Mouse (Mus musculus) hindbrain, embryonic 16.5 days (tissue): ENCODE results near the gene Arg2. TPM values are rescaled to one million over a fixed set of nuclear protein-coding genes. Genes with fewer than 3 reads are reported as not detected.

Experiments used
- ATAC-seq: fragments of 200-750 bp; cut with Nextera tagmentation; 2 replicates; pipeline ENCODE4 v1.8.0; 2017; ENCODE audit warnings: moderate TSS enrichment, moderate library complexity
- H3K27ac ChIP-seq: fragments of 300-500 bp; sonication (generic); 2 replicates; pipeline ENCODE4 v1.5.1; 2014; ENCODE audit warnings: low read depth, mild to moderate bottlenecking, control low read depth, low read length, moderate library complexity
- H3K27me3 ChIP-seq: fragments of 300-500 bp; sonication (generic); replicated peaks from 2 replicates; pipeline ENCODE4 v1.6.1; 2014; ENCODE audit warnings: low read length; ENCODE audit not compliant: control insufficient read depth, insufficient read depth
- H3K36me3 ChIP-seq: fragments of 300-500 bp; sonication (generic); 2 replicates; pipeline ENCODE4 v1.6.1; 2014; ENCODE audit warnings: mild to moderate bottlenecking, low read length, moderate library complexity, mixed read lengths; ENCODE audit not compliant: control insufficient read depth, insufficient read depth
- H3K4me1 ChIP-seq: fragments of 300-500 bp; sonication (generic); 2 replicates; pipeline ENCODE4 v1.6.1; 2014; ENCODE audit warnings: low read depth, low read length; ENCODE audit not compliant: control insufficient read depth, insufficient read depth
- H3K4me2 ChIP-seq: fragments of 300-500 bp; sonication (generic); 2 replicates; pipeline ENCODE4 v1.6.1; 2014; ENCODE audit warnings: mild to moderate bottlenecking, low read length, control low read depth, moderate library complexity
- H3K4me3 ChIP-seq: fragments of 300-500 bp; sonication (generic); 2 replicates; pipeline ENCODE4 v1.5.1; 2014; ENCODE audit warnings: mild to moderate bottlenecking, low read length, control low read depth, moderate library complexity
- H3K9ac ChIP-seq: fragments of 300-500 bp; sonication (generic); 2 replicates; pipeline ENCODE4 v1.6.1; 2014; ENCODE audit warnings: low read depth, mild to moderate bottlenecking, control low read depth, low read length, moderate library complexity
- H3K9me3 ChIP-seq: fragments of 300-500 bp; sonication (generic); 2 replicates; pipeline ENCODE4 v1.6.1; 2014; ENCODE audit warnings: mild to moderate bottlenecking, low read length, moderate library complexity; ENCODE audit not compliant: control insufficient read depth
- WGBS: fragments of 180-500 bp; shearing (Covaris S2); extraction: QIAGEN DNeasy Blood & Tissue Kit; methylation state at CpG from one replicate; pipeline ENCODE4 v1.1.7; 2014; 5-methylcytosine and 5-hydroxymethylcytosine counted together
- polyA plus RNA-seq: library from polyadenylated mRNA; unstranded; fragments of >200 nt; fragmentation: Nextera tagmentation; extraction: Ambion mirVana; gene quantifications from 2 replicates; pipeline ENCODE4 v1.2.1, GENCODE M21; 2015

The Arg2 gene
- polyA plus RNA-seq, 1 experiment from 2014 or later = 27.9 TPM

DNA sequence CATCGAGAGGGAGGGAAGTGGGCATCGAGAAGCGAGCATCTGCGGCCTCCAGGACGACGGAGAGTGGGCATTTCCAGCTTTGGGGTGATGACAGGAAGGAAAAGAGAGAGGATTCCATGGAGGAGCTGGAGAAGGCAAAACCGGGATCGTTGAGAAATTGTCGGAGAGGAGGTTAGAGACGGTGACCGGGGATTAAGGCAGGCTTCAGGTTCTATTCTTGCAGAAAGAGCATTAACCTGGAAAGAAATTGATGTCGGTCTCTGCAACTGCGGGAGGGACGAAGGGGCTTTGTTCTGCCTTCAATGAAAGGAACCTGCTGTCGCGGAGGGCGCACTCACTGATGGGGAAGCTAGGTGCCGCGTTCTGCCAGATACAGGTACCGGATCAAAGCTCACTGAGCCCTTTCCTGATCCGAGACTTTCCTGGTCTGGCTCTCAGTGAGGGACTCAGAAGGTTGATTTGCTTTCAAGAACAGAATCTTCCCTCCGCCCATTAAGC, 650 bp downstream of the Arg2 start:
- ATAC-seq = peak; percentile 45
- no peak overlapping the region for H3K27ac ChIP-seq
- under 1% methylated on average over 22 of the region's 22 CpGs for WGBS

DNA sequence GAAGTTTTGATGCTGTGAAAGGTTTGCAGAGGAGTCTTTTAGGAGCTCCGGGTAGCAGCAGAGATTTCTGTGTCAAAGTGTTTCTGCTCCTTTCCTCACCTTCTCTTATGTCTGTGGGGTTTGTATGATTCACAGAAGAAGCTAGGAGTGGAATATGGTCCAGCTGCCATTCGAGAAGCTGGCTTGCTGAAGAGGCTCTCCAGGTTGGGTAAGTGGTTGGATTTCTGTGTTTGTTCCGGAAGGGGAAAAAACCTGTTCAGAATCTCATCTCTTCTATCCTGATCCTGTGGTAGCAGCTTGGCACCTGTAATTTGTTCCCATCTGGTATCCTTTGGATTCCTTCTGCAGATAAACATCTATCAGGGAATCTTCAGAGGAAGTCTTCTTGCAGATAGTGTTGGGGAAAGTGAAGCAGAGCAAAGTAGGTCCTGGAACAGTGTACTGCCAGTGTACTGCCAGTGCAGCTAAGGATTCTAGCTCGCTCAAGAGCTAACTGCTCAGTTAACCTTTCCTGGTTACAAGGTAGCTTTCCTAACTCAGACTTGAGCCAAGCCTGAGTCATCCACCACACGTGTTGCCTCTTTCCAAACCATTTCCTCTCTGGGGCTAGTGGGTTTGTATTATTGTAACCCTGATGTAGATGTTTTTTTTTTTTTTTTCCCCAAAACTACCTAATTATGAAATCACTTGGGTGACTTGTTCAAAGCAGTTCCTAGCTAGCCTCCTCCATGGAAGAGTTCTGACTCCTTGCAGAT, 1.3 kb downstream of the Arg2 start:
- peak overlapping the region; percentile 87 for H3K4me2 ChIP-seq
- no peaks in the 10 kb centered on the region for H3K36me3 ChIP-seq
- peak overlapping the region; percentile 62 for H3K4me3 ChIP-seq
- 27% methylated on average over 5 of the region's 5 CpGs for WGBS
- no peak overlapping the region for H3K27ac ChIP-seq
- no peaks in the 10 kb centered on the region for H3K27me3 ChIP-seq
- H3K9me3 ChIP-seq = no peaks in the 10 kb centered on the region
- H3K4me1 ChIP-seq = peaks cover 9% of the 10 kb centered on the region
- ATAC-seq = no peak
- H3K9ac ChIP-seq = peak overlapping the region; percentile 66

More for the DNA sequence above, 650 bp downstream of the Arg2 start:
- H3K9me3 ChIP-seq = no peaks in the 10 kb centered on the region
- H3K36me3 ChIP-seq = no peaks in the 10 kb centered on the region
- peak overlapping the region; percentile 87 for H3K4me2 ChIP-seq
- H3K9ac ChIP-seq = peak overlapping the region; percentile 66
- H3K4me3 ChIP-seq = peak overlapping the region; percentile 62
- peaks cover 9% of the 10 kb centered on the region for H3K4me1 ChIP-seq
- H3K27me3 ChIP-seq = no peaks in the 10 kb centered on the region

DNA sequence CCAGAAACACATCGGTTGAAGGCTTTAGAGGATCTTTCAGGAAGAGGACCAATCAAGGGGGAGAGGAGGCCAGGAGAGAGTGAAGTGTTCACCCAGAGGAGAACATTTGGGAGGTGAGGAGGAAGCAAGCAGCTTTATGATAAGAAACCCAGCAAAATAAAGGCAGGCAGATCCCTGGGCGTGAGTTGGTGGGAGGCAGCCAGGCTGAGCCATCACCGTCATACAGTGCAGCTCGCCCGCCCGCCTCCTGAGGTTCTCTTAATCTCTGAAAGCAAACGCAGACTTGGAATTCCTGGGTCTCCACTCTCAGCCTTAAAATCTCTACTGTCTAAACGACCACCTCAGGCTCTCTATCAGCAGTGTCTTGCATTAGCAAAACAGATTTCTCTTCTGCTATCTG, 4.1 kb downstream of the Arg2 start:
- H3K4me2 ChIP-seq = no peak overlapping the region
- H3K4me1 ChIP-seq = peaks cover 9% of the 10 kb centered on the region
- H3K36me3 ChIP-seq = no peaks in the 10 kb centered on the region
- no peak for ATAC-seq
- H3K9ac ChIP-seq = no peak overlapping the region
- H3K4me3 ChIP-seq = no peak overlapping the region
- H3K9me3 ChIP-seq = no peaks in the 10 kb centered on the region
- 44% methylated on average over 8 of the region's 8 CpGs for WGBS
- no peaks in the 10 kb centered on the region for H3K27me3 ChIP-seq
- no peak overlapping the region for H3K27ac ChIP-seq

DNA sequence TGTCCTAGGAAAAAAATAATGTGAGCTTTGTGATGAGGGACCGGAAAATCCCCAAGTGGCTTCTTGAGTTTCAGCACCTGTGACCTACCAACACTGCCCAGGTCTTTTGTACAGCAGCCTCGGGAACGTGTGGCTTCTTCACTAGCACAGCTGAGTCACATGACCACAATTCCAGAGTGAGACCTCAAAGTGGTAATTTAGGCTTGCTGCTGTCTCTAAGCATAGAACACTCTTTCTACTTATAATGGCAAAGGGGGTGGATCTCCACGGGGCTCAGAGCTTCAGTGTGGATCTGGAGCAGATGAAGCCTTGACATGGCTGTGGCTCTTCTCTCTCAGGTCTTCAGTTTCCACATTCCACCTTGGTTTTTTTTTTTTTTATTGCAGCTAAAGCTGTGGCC, 4.5 kb downstream of the Arg2 start:
- H3K36me3 ChIP-seq = no peaks in the 10 kb centered on the region
- no peaks in the 10 kb centered on the region for H3K27me3 ChIP-seq
- 40% methylated on average over 4 of the region's 4 CpGs for WGBS
- H3K27ac ChIP-seq = no peak overlapping the region
- H3K9me3 ChIP-seq = no peaks in the 10 kb centered on the region
- H3K4me1 ChIP-seq = peaks cover 9% of the 10 kb centered on the region
- no peak for ATAC-seq
- no peak overlapping the region for H3K4me2 ChIP-seq
- no peak overlapping the region for H3K9ac ChIP-seq
- no peak overlapping the region for H3K4me3 ChIP-seq

DNA sequence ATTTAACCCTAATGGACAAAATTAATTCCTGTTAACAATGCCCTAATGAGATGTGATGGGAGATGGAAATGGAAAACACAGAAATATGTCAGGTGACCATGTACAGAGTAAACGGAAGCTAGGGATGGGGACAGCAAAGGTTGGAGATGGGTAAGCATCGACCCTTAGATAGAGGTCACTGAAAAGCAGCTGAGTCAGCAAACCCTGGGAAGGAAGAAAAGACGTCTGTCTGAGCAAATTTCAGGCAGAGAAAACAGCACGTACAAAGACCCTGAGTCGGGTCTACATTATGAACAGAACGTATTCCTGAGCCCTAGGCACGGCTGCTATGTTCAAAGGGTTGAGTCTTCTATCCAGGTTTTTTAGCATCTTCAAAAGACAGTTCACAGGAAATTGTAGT, 6.4 kb downstream of the Arg2 start:
- no peak overlapping the region for H3K9ac ChIP-seq
- no peak overlapping the region for H3K4me3 ChIP-seq
- H3K27ac ChIP-seq = no peak overlapping the region
- no peak for ATAC-seq
- peaks cover 4% of the 10 kb centered on the region; the same call in 1 of the 2 replicates for H3K4me1 ChIP-seq
- H3K4me2 ChIP-seq = no peak overlapping the region
- WGBS = 77% methylated on average over 7 of the region's 7 CpGs
- no peaks in the 10 kb centered on the region for H3K27me3 ChIP-seq
- no peaks in the 10 kb centered on the region for H3K9me3 ChIP-seq
- H3K36me3 ChIP-seq = no peaks in the 10 kb centered on the region

DNA sequence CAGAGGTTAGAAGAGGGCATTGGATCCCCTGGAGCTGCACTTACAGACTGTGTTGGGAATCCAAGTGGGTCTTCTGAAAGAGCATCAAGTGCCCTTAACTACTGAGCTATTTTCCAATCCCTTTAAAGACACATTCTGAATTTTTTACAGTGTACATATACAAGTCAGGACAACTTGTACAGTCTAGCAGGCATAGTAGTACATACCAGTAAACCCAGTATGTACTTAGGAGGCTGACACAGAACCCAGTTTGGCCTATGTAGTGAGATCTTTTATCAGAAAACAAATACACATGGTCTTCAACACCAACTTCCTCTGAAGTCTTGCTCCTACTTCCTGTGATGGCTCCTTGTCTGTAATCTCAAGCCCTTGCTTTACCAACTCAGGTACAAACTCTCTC, 8.4 kb downstream of the Arg2 start:
- H3K4me3 ChIP-seq = no peak overlapping the region
- no peaks in the 10 kb centered on the region for H3K4me1 ChIP-seq
- H3K9ac ChIP-seq = no peak overlapping the region
- no peaks in the 10 kb centered on the region for H3K27me3 ChIP-seq
- no peak overlapping the region for H3K27ac ChIP-seq
- H3K4me2 ChIP-seq = no peak overlapping the region
- H3K36me3 ChIP-seq = no peaks in the 10 kb centered on the region
- ATAC-seq = no peak
- no peaks in the 10 kb centered on the region for H3K9me3 ChIP-seq

DNA sequence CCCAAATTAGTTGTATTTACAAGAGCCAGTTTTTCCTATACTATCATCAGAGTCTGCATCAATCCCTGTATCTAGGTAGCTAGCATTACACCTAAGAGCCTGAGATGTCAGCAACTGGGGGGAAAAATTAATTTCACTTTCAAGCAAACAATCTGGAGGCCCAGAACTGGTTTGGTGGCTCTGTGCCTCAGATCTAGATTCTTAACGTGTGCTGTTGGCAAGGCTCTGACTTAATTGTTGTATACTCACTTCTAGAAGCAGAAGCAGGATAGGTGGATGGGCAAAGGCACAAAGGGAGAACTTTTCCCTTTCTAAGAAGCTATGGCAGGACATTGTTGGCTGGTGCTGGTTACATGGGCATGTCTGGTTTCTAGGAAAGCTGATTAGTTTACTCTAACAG, 8.8 kb downstream of the Arg2 start:
- Histone ChIP-seq H3K9me3 (no peaks in the 10 kb centered on the region), H3K27ac (no peak overlapping the region), H3K9ac (no peak overlapping the region), H3K4me3 (no peak overlapping the region), H3K4me1 (no peaks in the 10 kb centered on the region), H3K36me3 (no peaks in the 10 kb centered on the region), H3K27me3 (no peaks in the 10 kb centered on the region), H3K4me2 (no peak overlapping the region)
- 63% methylated on average over 1 of the region's 1 CpGs for WGBS
- no peak for ATAC-seq

DNA sequence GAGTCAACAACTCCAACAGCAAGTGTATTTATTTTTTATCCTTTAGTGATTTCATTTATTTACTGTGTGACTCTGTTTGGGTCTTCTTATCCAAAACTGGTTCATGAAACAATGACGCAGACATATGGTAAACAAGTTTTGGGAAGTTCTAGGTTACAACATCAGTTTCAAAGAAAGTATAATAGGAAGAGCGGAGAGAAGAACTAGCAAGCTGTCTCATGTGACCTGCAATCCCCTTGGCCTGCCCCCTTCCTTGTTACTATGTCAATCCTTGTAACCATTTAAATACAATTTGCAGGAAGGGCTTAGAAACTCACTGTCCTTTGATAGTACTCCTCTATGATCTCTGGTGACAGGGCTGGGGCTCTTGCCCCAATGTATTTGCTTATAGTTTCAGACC, 10.2 kb downstream of the Arg2 start:
- Histone ChIP-seq H3K36me3 (no peaks in the 10 kb centered on the region), H3K9ac (no peak overlapping the region), H3K9me3 (no peaks in the 10 kb centered on the region), H3K4me3 (no peak overlapping the region), H3K27me3 (no peaks in the 10 kb centered on the region), H3K27ac (no peak overlapping the region), H3K4me1 (no peaks in the 10 kb centered on the region), H3K4me2 (no peak overlapping the region)
- ATAC-seq = no peak
- 87% methylated on average over 2 of the region's 2 CpGs for WGBS

DNA sequence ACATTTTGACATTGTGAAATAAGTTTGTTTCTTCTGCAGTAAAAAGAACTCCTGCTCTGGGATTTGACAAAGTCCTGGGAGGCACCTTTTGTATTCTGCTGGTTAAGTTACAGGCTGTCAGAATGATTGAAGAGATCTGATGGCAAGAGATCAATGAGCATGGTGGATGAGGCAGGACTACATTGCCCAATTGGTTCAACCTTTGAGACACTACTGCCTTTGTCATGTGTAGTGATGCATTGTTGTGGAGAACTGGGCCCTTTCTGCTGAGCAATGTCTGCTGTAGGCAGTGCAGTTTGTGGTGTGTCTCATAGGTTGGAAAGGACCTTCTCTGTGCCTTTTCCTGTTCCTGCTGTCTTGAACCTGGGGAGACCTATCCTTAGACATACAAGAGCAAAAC, 10.8 kb downstream of the Arg2 start:
- Histone ChIP-seq H3K27ac (no peak overlapping the region), H3K4me1 (no peaks in the 10 kb centered on the region), H3K4me2 (no peak overlapping the region), H3K4me3 (no peak overlapping the region), H3K36me3 (no peaks in the 10 kb centered on the region), H3K9ac (no peak overlapping the region), H3K27me3 (no peaks in the 10 kb centered on the region), H3K9me3 (no peaks in the 10 kb centered on the region)
- ATAC-seq = no peak
